Mouse (Mus musculus) stomach, embryonic 16.5 days (tissue): ENCODE measurements around the gene BC107364. TPM values are rescaled to one million over a fixed set of nuclear protein-coding genes. Genes with fewer than 3 reads are reported as not detected.
A peak's percentile ranks its signal among the peaks of the same experiment; 100 is the strongest.
"Not testable (repeated sequence)": the region's sequence is repeated elsewhere in the genome, so short reads cannot be mapped to it uniquely, and the experiment has no call there.

Experiments
- ATAC-seq: fragments of 200-750 bp; cut with Nextera tagmentation; 2 replicates; pipeline ENCODE4 v1.8.0; 2017; ENCODE audit warnings: moderate number of reproducible peaks, moderate TSS enrichment; ENCODE audit not compliant: insufficient read depth, low FRiP score
- H3K27ac ChIP-seq: fragments of 300-500 bp; sonication (generic); 2 replicates; pipeline ENCODE4 v1.5.1; 2014; ENCODE audit warnings: low read length
- H3K27me3 ChIP-seq: fragments of 300-500 bp; sonication (generic); 2 replicates; pipeline ENCODE4 v1.6.1; 2014; ENCODE audit warnings: low read length, control low read depth, mixed read lengths; ENCODE audit not compliant: control insufficient read depth, insufficient read depth
- H3K36me3 ChIP-seq: fragments of 300-500 bp; sonication (generic); 2 replicates; pipeline ENCODE4 v1.6.1; 2014; ENCODE audit warnings: low read length; ENCODE audit not compliant: control insufficient read depth, insufficient read depth
- H3K4me1 ChIP-seq: fragments of 300-500 bp; sonication (generic); 2 replicates; pipeline ENCODE4 v1.6.1; 2014; ENCODE audit warnings: low read length, control low read depth, mixed read lengths; ENCODE audit not compliant: control insufficient read depth, insufficient read depth
- H3K4me2 ChIP-seq: fragments of 300-500 bp; sonication (generic); 2 replicates; pipeline ENCODE4 v1.6.1; 2014; ENCODE audit warnings: low read depth, low read length, mixed read lengths
- H3K4me3 ChIP-seq: fragments of 300-500 bp; sonication (generic); replicated peaks from 2 replicates; pipeline ENCODE4 v1.5.1; 2014; ENCODE audit warnings: mild to moderate bottlenecking, low read length
- H3K9ac ChIP-seq: fragments of 300-500 bp; sonication (generic); 2 replicates; pipeline ENCODE4 v1.6.1; 2014; ENCODE audit warnings: low read length
- H3K9me3 ChIP-seq: fragments of 300-500 bp; sonication (generic); replicated peaks from 2 replicates; pipeline ENCODE4 v1.6.1; 2016; ENCODE audit warnings: low read length, control low read depth; ENCODE audit not compliant: control insufficient read depth
- WGBS: fragments of 180-500 bp; shearing (Covaris S2); extraction: QIAGEN DNeasy Blood & Tissue Kit; methylation state at CpG from one replicate; pipeline ENCODE4 v1.1.7; 2014; 5-methylcytosine and 5-hydroxymethylcytosine counted together
- polyA plus RNA-seq: library from polyadenylated mRNA; unstranded; fragments of >200 nt; fragmentation: Nextera tagmentation; extraction: Ambion mirVana; gene quantifications from 2 replicates; pipeline ENCODE4 v1.2.1, GENCODE M21; 2015

Gene BC107364
- polyA plus RNA-seq, 1 experiment from 2014 or later, result 0.17 TPM

- H3K9me3 ChIP-seq, result no peaks in the 10 kb centered on the region
- no peak overlapping the region for H3K27ac ChIP-seq
- H3K4me2 ChIP-seq, result peak overlapping the region; percentile 76
- H3K4me3 ChIP-seq, result peak overlapping the region; percentile 70
- ATAC-seq, result no peak
- peaks cover 6% of the 10 kb centered on the region for H3K4me1 ChIP-seq
- 64% methylated on average over 9 of the region's 9 CpGs for WGBS
- peak overlapping the region; percentile 93 for H3K9ac ChIP-seq
- H3K36me3 ChIP-seq, result 0 out of 2 replicates have a peak, but pooled peaks cover 2% of the 10 kb centered on the region
- H3K27me3 ChIP-seq, result peaks cover 18% of the 10 kb centered on the region
Observed at GRCm38 (mm10) chr3:96413581-96414125, 38.5 kb downstream of the BC107364 start.

DNA sequence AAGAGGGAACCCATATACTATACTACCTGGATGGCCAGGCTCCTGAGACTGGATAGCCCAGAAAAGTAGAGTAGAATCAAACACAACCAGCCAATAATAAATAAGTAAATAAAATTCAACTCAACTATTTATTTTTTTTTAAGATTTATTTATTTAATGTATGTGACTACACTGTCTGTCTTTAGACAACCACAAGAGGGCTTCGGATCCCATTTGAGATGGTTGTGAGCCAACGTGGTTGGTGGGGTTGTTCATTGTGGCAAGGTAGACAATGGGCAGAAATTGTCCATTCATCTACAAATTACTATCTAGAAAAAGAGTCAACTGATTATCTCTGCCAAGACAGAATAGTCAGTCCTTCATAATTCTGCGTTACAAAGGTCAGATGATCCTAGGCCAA is 40.3 kb downstream of the BC107364 start:
- no peak overlapping the region for H3K4me3 ChIP-seq
- no peak for ATAC-seq
- no peak overlapping the region for H3K9ac ChIP-seq
- 0 out of 2 replicates have a peak, but pooled peaks cover 3% of the 10 kb centered on the region for H3K9me3 ChIP-seq
- WGBS, result 89% methylated on average over 3 of the region's 3 CpGs
- no peak overlapping the region for H3K4me2 ChIP-seq
- H3K27me3 ChIP-seq, result peaks cover 30% of the 10 kb centered on the region
- H3K27ac ChIP-seq, result no peak overlapping the region
- H3K36me3 ChIP-seq, result 0 out of 2 replicates have a peak, but pooled peaks cover 2% of the 10 kb centered on the region
- H3K4me1 ChIP-seq, result peaks cover 6% of the 10 kb centered on the region

DNA sequence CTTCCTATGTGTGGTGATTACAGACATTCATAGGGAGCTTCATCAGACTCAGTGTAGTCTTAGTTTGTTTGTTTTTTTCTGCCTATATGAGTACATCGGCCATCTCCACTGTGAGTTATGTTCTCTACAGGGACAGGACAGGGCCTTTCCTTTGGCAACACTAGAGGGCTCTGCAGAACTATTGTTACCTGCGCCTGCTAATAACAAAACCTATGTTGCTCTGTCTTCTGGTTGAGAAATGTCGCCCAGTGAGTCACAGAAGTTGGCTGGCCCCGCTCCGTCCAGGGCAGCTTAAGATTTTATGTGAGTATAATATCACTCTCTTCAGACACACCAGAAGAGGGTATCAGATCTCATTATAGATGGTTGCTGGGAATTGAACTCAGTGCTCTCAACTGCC is 41.1 kb downstream of the BC107364 start:
- no peak overlapping the region for H3K4me2 ChIP-seq
- H3K36me3 ChIP-seq, result 0 out of 2 replicates have a peak, but pooled peaks cover 2% of the 10 kb centered on the region
- no peak overlapping the region for H3K9ac ChIP-seq
- H3K4me3 ChIP-seq, result no peak overlapping the region
- peaks cover 6% of the 10 kb centered on the region for H3K4me1 ChIP-seq
- H3K9me3 ChIP-seq, result 0 out of 2 replicates have a peak, but pooled peaks cover 3% of the 10 kb centered on the region
- no peak for ATAC-seq
- no peak overlapping the region for H3K27ac ChIP-seq
- peaks cover 36% of the 10 kb centered on the region for H3K27me3 ChIP-seq
- 75% methylated on average over 5 of the region's 5 CpGs for WGBS

GRCm38 (mm10) chr3:96409701-96410246 is 42.3 kb downstream of the BC107364 start:
- Histone ChIP-seq H3K27me3 (peaks cover 45% of the 10 kb centered on the region), H3K4me3 (peak overlapping the region; percentile 1; the same call in 1 of the 2 replicates), H3K36me3 (0 out of 2 replicates have a peak, but pooled peaks cover 2% of the 10 kb centered on the region), H3K4me2 (peak overlapping the region; percentile 38), H3K9ac (no peak overlapping the region), H3K4me1 (peaks cover 6% of the 10 kb centered on the region), H3K27ac (no peak overlapping the region), H3K9me3 (0 out of 2 replicates have a peak, but pooled peaks cover 3% of the 10 kb centered on the region)
- no peak for ATAC-seq
- 6% methylated on average over 31 of the region's 31 CpGs for WGBS

GRCm38 (mm10) chr3:96408111-96408510 is 44.0 kb downstream of the BC107364 start:
- ATAC-seq, H3K36me3 ChIP-seq, H3K4me2 ChIP-seq, H3K4me3 ChIP-seq, H3K4me1 ChIP-seq, H3K27ac ChIP-seq, H3K9ac ChIP-seq, H3K9me3 ChIP-seq: not testable (repeated sequence)
- WGBS, result 89% methylated on average over 8 of the region's 10 CpGs
- peaks cover 60% of the 10 kb centered on the region for H3K27me3 ChIP-seq

GRCm38 (mm10) chr3:96405541-96406503 is 46.3 kb downstream of the BC107364 start:
- no peaks in the 10 kb centered on the region for H3K36me3 ChIP-seq
- WGBS, result 56% methylated on average over 32 of the region's 32 CpGs
- no peak overlapping the region for H3K27ac ChIP-seq
- H3K27me3 ChIP-seq, result peaks cover 75% of the 10 kb centered on the region
- no peak overlapping the region for H3K4me3 ChIP-seq
- H3K4me2 ChIP-seq, result no peak overlapping the region
- H3K4me1 ChIP-seq, result peaks cover 3% of the 10 kb centered on the region; the same call in 1 of the 2 replicates
- no peak for ATAC-seq
- 0 out of 2 replicates have a peak, but pooled peaks cover 3% of the 10 kb centered on the region for H3K9me3 ChIP-seq
- H3K9ac ChIP-seq, result no peak overlapping the region

GRCm38 (mm10) chr3:96405004-96405403 is 47.1 kb downstream of the BC107364 start:
- no peak for ATAC-seq
- H3K27ac ChIP-seq, result no peak overlapping the region
- no peaks in the 10 kb centered on the region for H3K36me3 ChIP-seq
- 0 out of 2 replicates have a peak overlapping the region, but pooled peaks have one; percentile 30 for H3K4me2 ChIP-seq
- no peak overlapping the region for H3K9ac ChIP-seq
- H3K27me3 ChIP-seq, result peaks cover 77% of the 10 kb centered on the region
- H3K9me3 ChIP-seq, result 0 out of 2 replicates have a peak, but pooled peaks cover 3% of the 10 kb centered on the region
- WGBS, result 26% methylated on average over 11 of the region's 11 CpGs
- peaks cover 3% of the 10 kb centered on the region; the same call in 1 of the 2 replicates for H3K4me1 ChIP-seq
- H3K4me3 ChIP-seq, result peak overlapping the region; percentile 4; the same call in 1 of the 2 replicates

- Histone ChIP-seq H3K27ac (no peak overlapping the region), H3K36me3 (no peaks in the 10 kb centered on the region), H3K27me3 (peaks cover 77% of the 10 kb centered on the region), H3K9me3 (0 out of 2 replicates have a peak, but pooled peaks cover 3% of the 10 kb centered on the region), H3K9ac (no peak overlapping the region), H3K4me3 (peak overlapping the region; percentile 4; the same call in 1 of the 2 replicates), H3K4me1 (peaks cover under 1% of the 10 kb centered on the region; the same call in 1 of the 2 replicates), H3K4me2 (peak overlapping the region; percentile 30)
- ATAC-seq, result no peak
- 2% methylated on average over 26 of the region's 26 CpGs for WGBS
Observed at GRCm38 (mm10) chr3:96404450-96404849, 47.7 kb downstream of the BC107364 start.
